Mouse (Mus musculus) right cerebral cortex, postnatal 4 days (tissue): ENCODE data around the gene Gpr62.

Experiments
- DNase-seq: peaks from one replicate; pipeline ENCODE4 v3.0.0-alpha.2; 2022

Gpr62 gene

DNA sequence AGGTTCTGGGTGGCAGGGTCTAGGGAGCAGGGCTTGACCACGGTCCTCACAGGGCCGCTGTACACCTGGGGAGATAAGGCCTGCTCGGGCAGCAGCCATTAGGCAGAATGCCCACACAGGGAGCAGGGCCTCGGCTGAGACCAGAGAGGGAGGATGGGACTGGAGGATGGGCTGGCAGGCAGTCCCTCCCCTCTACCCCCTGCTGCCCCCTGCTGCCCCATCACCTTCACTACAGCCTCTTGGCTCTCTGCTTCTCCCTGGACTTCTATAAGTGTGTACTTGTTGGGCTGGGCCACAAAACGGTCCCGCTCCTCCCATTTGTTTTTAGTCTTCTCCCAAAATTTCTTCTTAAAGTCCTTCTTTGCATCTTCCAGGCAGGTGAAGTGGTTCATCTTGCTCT, 8.7 kb upstream of the Gpr62 start:
- DNase-seq, result peak; percentile 61

GRCm38 (mm10) chr9:106473753-106474105, 8.0 kb upstream of the Gpr62 start:
- peak; percentile 3 for DNase-seq

DNA sequence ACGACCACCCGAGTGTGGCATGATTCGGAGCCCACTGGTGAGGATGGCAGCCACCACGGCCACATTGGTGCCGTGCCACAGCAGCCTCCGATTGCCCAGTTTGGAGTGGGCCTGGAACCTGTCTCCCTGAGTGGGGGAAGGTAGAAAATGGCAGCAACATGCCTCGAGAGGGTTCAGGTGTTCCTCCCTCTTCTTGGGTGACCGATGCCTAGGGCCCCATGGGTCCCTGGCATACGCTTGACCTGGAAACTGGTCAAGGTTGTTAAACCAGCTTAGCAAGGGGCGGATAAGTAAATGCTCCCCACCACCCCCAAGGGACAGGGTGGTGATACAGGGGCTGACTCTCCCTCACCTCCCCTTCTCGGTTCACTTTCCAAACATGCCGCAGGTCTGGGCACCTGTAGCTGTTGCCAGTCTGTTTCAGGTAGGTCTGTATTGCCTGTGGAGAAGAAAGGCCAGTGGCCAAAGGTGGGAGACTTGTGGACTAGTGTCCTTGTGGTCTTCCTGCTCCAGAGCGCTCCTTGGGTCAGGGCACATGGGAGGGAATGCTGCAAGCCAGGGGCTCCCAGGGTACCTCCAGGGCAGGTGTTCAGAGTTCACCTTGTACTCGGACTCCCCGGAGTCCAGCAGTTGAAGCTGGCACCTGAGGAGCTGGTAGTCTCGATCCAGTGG, 7.5 kb upstream of the Gpr62 start:
- DNase-seq, result peak; percentile 2

- DNase-seq, result peak; percentile 0
Measured at GRCm38 (mm10) chr9:106472321-106472720, 6.6 kb upstream of the Gpr62 start.

GRCm38 (mm10) chr9:106471892-106472291, 6.2 kb upstream of the Gpr62 start:
- DNase-seq, result peak; percentile 25

DNA sequence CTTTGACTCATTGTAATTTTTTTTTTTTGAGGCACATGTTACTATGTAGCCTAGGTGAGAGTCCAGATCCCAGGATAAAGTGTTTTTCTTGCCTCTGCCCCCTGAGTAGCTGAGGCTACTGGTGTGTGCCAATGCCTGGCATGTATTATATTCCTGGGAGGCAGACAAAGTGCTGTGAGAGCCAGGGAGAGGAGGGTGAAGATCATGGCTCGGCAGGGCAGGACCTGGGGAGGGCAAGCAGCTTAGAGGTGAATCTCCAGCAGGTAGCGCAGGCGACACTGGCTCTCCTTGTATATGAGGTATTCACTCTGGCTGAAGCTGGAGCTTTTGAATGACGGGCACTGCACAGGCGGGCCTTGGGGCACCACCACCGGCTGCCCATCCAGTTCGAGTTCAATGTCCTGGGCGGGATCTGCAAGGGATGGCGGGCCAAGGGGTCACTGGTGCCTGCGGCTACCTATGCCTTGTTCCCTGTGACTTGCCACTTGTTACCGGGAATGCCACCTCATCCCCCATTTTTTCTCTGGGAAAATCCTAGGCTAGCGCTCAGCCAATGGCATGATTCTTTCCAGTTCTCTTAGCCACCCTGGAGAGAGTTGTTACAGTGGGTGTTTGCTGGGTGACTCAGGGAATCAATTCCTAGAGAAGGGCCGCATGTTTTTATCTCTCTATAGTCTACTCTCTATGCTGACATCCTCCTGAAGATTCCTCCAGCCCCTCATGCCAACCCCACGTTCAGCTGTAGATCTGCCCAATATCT, 5.4 kb upstream of the Gpr62 start:
- peak; percentile 2 for DNase-seq

DNA sequence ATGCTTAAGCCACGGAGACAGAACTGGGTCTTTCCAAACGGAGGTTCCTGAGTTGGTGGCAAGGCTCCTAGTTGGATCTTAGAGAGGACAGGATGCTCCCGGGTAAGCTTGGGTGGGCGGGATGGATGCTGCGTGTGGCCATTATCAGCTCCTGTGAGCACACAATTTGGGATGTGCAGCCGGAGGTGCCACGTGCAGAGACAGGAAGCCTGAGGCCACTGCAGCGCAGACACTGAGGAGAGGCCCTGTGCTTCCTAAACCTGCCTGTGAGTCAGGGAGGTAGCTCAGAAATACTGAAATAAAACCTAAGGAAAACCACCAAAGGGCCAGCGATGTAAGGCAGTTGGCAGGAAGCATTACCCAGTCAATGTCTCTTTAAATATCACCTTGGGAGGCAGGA, 4.0 kb upstream of the Gpr62 start:
- DNase-seq, result no peak

DNA sequence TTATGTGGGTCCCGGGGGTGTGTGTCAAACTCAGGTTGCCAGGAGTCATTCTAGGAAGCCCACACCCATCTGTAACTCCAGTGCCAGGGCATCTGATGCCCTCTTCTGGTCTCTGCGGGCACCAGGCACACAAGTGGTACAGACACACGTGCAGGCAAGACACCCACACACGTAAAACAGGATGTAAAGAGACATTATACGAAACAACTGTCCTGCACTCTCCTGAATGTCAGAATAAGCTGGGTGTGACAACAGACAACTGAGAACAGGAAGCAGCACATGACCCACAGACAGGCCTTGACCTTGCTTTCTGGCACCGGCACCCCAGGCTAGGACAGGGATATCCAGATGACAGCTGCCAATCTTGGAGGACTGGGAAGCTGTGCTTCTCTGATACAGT, 3.6 kb upstream of the Gpr62 start:
- DNase-seq, result no peak

DNA sequence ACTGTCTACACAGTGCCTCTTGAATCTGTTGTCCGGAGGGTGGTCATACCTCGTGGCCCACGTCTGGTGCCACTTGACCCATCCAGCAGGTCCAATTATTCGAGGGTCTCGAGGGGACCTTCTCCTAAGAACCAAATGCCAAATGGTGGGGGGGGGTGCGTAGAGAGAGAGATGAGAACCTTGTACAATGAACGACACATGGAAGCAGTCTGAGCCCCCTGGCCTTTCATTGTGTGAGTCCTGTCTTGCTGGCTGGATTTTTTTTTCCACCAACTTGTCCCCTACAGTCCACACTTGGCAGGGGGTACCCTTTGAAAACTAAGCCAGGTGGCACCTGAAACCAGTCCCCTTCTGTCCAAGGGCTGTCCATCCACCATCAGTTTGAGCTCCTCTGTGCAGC, 2.0 kb upstream of the Gpr62 start:
- DNase-seq, result no peak

DNA sequence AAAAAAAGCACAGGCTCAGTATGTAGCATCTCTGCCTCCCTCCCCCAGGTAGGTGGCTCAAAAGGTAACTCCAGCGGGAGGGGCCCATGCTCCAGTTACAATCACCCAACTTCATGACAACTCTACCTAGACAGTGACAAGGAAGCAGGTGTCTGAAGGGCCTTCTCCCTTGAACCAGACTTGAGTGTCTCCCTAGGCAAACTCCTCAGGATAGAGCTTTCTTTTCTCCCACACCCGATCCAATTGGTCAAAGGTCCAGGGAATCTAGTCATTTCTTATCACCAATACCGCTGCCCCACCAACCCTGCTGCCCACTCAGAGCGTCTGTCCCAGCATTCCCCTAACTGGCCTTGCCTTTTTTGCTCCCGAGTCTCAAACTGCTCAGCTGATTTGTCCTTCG, 983 bp upstream of the Gpr62 start:
- no peak for DNase-seq

- peak; percentile 79 for DNase-seq
Measured at GRCm38 (mm10) chr9:106464751-106465541, 792 bp downstream of the Gpr62 start.

- DNase-seq, result no peak
Measured at GRCm38 (mm10) chr9:106463122-106464063, 2.3 kb downstream of the Gpr62 start.

GRCm38 (mm10) chr9:106462430-106462800, 3.3 kb downstream of the Gpr62 start:
- DNase-seq, result no peak

- no peak for DNase-seq
Measured at GRCm38 (mm10) chr9:106461641-106462429, 3.9 kb downstream of the Gpr62 start.

- no peak for DNase-seq
Measured at GRCm38 (mm10) chr9:106461026-106461415, 4.7 kb downstream of the Gpr62 start.

DNA sequence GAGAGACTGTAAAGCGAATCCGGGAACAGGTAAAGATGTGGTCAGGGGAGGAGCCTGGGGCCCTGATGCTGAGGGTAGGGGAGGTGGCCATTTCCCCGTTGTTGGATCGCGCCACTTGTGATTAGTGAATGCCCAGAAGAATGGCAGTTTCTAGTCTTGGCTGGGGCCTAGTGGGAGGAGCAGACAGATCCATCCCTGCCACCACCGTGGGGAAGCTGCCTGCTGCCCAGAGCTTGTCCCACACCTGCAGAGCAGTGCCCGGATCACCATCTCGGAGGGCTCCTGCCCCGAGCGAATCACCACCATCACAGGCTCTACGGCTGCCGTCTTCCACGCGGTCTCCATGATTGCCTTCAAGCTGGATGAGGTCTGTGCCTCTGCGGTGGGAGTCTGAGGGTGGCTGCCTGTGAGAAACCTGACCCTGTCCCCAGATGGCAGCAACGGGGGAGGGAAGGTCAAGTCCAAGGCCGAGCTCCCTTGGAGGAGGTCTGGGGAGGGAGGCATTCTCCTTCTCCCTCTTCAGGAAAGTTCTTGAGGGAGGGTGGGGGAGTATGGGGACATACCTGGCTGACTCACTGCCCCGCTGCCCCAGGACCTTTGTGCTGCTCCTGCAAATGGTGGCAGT, 5.2 kb downstream of the Gpr62 start:
- DNase-seq, result no peak

- DNase-seq, result no peak
Measured at GRCm38 (mm10) chr9:106459946-106460345, 5.8 kb downstream of the Gpr62 start.

DNA sequence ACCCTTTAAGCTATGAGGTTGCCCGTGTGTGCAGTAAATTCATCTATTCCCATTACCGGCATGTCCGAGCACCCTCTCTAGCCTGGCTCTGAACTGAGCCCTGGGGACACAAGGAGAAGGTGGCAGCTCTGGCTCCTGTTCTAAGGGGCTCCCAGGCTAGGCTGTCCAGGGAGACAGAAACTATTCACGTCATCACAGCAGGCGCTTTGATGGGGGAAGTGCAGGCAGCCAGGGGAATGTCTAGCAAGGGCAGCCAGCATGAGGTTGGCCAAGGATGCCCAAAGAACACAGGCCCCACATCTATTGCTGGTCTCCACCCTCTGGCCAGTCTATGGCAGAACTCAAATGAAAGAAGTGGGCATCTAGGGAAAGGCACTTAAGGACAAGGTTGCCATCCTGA, 7.8 kb downstream of the Gpr62 start:
- no peak for DNase-seq

DNA sequence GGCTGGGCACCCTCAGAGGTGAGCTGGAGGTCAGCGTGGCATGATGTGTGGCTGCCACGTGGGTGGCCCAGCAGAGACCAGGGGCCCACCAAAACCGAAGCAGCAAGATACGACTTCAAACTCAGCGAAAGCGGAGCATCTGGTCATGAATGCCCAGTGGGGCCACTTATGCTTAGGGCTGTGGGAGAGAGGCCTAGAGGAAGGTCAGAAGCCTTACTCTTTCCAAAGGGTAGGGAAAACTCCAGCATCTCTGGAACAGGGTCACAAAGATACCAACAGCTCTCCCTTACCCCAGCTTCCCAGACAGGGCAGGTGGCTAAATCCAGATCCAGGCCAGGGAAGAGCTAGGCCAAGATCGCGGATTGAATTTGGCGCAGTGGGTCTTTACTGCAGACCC, 8.6 kb downstream of the Gpr62 start:
- DNase-seq, result no peak

DNA sequence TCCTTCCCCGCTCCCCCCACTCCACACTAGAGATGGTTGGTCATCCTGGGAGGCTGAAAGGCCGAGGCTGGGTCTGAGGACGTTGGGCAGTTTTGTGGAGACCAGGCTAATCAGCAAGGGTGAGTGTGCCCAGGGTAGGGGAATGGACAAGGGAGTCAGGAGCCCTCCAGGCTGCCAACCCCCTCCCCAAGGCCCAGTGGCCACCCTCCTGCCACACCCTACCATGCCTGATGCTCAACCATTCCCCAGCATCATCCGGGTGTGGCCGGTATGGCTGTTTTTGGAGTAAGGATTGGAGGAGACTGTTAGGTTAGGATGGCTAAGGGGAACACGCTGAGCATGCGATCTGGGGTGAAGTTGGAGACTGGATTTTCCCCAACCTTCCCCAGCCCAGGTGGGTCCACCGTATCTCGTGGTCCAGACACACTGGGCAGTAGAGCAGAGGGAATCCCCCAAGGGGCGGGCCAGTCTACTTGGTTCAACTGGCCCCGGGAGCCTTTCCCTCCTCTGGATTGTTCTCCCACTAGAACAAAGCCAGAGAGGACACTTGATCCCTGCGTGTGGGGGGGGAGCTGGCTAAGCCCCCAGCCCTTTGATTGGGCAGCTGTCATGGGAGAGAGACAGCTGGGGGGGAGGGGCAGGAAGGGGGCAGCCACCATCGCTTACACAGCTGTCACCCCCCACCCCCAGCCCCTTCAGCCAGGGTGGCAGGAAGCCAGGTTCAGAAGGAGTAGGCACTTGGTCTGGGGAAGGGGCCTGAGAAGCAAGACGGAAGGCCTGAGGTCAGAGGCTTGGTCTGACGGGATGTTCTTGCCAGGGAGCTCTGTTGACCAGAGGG, 9.2 kb downstream of the Gpr62 start:
- DNase-seq, result peak; percentile 53
